Mouse (Mus musculus): ENCODE data around the gene Ctsll3. TPM values are rescaled to one million over a fixed set of nuclear protein-coding genes. Genes with fewer than 3 reads are reported as not detected.

Ctsll3 gene
- polyA plus RNA-seq, 1 experiment from 2014 or later = not detected

DNA sequence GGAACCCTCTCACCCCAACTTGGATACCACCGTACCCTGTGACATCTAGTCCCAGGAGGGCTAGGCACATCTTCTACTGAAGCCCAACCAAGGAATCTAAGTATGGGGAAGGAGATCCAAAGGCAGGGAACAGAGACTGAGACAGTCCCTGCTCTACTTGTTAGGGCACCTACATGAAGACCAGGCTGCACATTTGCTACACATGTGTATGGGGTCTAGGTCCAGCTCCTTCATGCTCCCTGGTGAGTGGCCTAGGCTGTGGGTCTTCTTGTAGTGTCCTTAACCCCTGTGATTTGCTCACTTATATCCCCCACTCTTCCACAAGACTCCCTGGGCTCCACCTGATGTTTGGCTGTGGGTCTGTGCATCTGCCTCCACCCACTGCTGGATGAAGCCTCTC lies 13.2 kb downstream of the Ctsll3 start:
- H3K4me3 ChIP-seq = no peak overlapping the region
- no peaks in the 10 kb centered on the region for H3K4me1 ChIP-seq (replicated peaks)
- no peak overlapping the region for H3K9ac ChIP-seq
- H3K27ac ChIP-seq = no peak overlapping the region
- no peaks in the 10 kb centered on the region for H3K9me3 ChIP-seq (replicated peaks)
- H3K36me3 ChIP-seq = no peaks in the 10 kb centered on the region
- no peaks in the 10 kb centered on the region for H3K27me3 ChIP-seq
- no peak for ATAC-seq (replicated peaks; ENCODE audit: insufficient number of reproducible peaks, insufficient read depth, low FRiP score, low read depth)
- 40% methylated on average over 1 of the region's 1 CpGs for WGBS
- no peak overlapping the region for H3K4me2 ChIP-seq

DNA sequence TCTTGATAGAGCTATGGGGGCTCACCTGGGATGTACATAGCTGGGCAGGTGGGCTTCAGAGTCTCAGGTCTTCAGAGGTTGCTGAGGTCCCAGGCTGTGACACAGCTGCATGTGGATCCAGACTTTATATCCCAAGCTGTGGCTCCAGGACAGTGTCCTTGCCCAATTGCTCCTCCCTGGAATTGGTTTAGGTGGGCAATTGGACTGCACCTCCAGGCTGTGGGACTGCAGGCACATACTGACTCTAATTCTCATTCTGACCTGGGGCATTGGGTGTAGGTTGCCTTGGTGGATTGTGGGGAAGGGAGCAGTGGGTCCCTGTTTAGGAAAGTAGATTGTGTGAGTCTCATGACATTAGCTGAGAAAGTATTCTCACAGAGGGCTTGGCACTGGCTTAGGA lies 16.4 kb downstream of the Ctsll3 start, which contains the start of gene BC051665:
TSS of gene BC051665 (minus strand) at position 101 of the 400 bp plus-strand sequence.
- no peaks in the 10 kb centered on the region for H3K36me3 ChIP-seq
- H3K27me3 ChIP-seq = no peaks in the 10 kb centered on the region
- H3K9me3 ChIP-seq (replicated peaks) = no peaks in the 10 kb centered on the region
- no peak within 1 kb of the TSS for H3K27ac ChIP-seq
- no peak within 1 kb of the TSS for H3K4me3 ChIP-seq
- no peak within 1 kb of the TSS for H3K9ac ChIP-seq
- no peak within 1 kb of the TSS for H3K4me2 ChIP-seq
- no peak for ATAC-seq (replicated peaks; ENCODE audit: insufficient number of reproducible peaks, insufficient read depth, low FRiP score, low read depth)
- H3K4me1 ChIP-seq (replicated peaks) = no peaks in the 10 kb centered on the region

DNA sequence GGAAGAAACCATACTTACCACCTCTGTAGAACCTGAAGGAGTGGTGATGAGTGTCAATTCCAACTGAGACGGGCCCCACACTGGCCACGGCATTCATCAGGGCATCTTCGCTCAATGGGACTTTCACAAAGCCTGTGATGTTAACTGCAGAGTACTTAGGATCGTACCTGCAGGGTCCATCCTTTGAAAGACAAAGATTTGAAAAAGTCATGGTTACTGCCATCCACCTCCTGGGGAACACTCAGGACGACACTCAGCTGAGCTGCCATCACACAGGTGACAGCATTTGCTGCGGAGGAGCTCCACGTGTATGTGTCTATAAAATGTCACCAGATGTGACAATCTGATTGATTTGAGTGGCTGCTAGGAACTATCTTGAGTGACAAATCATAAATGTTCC lies 19.3 kb downstream of the Ctsll3 start:
- no peak overlapping the region for H3K4me2 ChIP-seq
- H3K27me3 ChIP-seq = no peaks in the 10 kb centered on the region
- no peak for ATAC-seq (replicated peaks; ENCODE audit: insufficient number of reproducible peaks, insufficient read depth, low FRiP score, low read depth)
- H3K4me1 ChIP-seq (replicated peaks) = no peaks in the 10 kb centered on the region
- H3K36me3 ChIP-seq = no peaks in the 10 kb centered on the region
- H3K4me3 ChIP-seq = no peak overlapping the region
- WGBS = 80% methylated on average over 7 of the region's 7 CpGs
- no peaks in the 10 kb centered on the region for H3K9me3 ChIP-seq (replicated peaks)
- H3K9ac ChIP-seq = no peak overlapping the region
- no peak overlapping the region for H3K27ac ChIP-seq

DNA sequence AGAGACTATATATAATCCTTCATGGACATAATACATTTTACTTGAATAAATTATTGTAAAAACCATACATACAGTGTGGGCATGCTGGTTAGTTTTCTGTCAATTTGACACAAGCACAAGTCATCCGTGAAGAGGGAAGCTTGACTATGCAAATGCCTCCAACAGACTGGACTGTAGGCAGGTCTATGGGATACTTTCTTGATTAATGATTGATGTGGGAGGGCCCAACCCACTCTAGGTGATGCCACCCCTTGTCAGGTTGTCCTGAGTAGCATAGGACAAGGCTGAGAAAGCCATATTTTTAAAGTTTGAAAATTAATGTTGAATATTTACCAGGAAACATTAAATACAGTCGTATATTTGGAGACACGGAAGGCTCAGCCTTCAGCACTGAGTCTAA lies 22.1 kb downstream of the Ctsll3 start:
- no peak overlapping the region for H3K4me3 ChIP-seq
- no peak overlapping the region for H3K27ac ChIP-seq
- H3K4me1 ChIP-seq (replicated peaks) = no peaks in the 10 kb centered on the region
- no peaks in the 10 kb centered on the region for H3K36me3 ChIP-seq
- H3K4me2 ChIP-seq = no peak overlapping the region
- H3K27me3 ChIP-seq = no peaks in the 10 kb centered on the region
- no peaks in the 10 kb centered on the region for H3K9me3 ChIP-seq (replicated peaks)
- ATAC-seq (replicated peaks; ENCODE audit: insufficient number of reproducible peaks, insufficient read depth, low FRiP score, low read depth) = no peak
- 80% methylated on average over 3 of the region's 3 CpGs for WGBS
- no peak overlapping the region for H3K9ac ChIP-seq

DNA sequence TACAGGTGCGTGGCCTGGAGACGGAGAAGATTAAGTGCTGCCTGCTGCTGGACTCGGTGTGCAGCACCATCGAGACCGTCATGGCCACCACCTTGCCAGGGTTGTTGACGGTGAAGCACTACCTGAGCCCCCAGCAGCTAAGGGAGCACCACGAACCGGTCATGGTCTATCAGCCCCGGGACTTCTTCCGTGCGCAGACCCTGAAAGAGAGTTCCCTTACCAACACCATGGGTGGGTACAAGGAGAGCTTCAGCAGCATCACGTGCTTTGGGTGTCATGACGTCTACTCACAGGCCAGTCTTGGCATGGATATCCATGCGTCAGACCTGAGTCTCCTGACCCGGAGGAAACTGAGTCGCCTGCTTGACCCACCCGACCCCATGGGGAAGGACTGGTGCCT lies 41.5 kb downstream of the Ctsll3 start:
- H3K9me3 ChIP-seq (replicated peaks) = no peaks in the 10 kb centered on the region
- H3K36me3 ChIP-seq = peaks cover 12% of the 10 kb centered on the region
- H3K9ac ChIP-seq = no peak overlapping the region
- 91% methylated on average over 17 of the region's 17 CpGs for WGBS
- no peak overlapping the region for H3K27ac ChIP-seq
- no peaks in the 10 kb centered on the region for H3K27me3 ChIP-seq
- no peak overlapping the region for H3K4me2 ChIP-seq
- no peak overlapping the region for H3K4me3 ChIP-seq
- no peak for ATAC-seq (replicated peaks; ENCODE audit: insufficient number of reproducible peaks, insufficient read depth, low FRiP score, low read depth)
- H3K4me1 ChIP-seq (replicated peaks) = no peaks in the 10 kb centered on the region

DNA sequence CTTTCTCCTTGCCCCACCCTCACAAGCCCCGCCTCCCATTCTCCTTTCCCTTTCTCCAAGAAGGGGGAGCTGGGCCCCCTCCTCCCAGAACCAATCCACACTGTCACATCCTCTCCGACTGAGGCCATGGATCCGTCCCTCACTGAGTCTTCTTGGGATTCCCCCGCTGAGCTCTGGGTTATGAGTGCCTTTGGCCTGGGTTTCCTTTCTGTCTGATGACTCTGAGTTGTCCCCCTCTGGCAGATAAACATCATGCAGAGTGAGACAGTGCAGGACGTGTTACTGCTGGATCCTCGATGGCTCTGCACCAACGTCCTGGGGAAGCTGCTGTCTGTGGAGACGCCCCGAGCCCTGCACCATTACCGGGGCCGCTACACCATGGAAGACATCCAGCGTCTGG lies 42.3 kb downstream of the Ctsll3 start:
- no peaks in the 10 kb centered on the region for H3K9me3 ChIP-seq (replicated peaks)
- H3K27ac ChIP-seq = no peak overlapping the region
- no peak for ATAC-seq (replicated peaks; ENCODE audit: insufficient number of reproducible peaks, insufficient read depth, low FRiP score, low read depth)
- H3K36me3 ChIP-seq = peaks cover 12% of the 10 kb centered on the region
- no peak overlapping the region for H3K4me2 ChIP-seq
- no peak overlapping the region for H3K9ac ChIP-seq
- no peaks in the 10 kb centered on the region for H3K27me3 ChIP-seq
- H3K4me1 ChIP-seq (replicated peaks) = no peaks in the 10 kb centered on the region
- no peak overlapping the region for H3K4me3 ChIP-seq
- WGBS = 87% methylated on average over 12 of the region's 12 CpGs

DNA sequence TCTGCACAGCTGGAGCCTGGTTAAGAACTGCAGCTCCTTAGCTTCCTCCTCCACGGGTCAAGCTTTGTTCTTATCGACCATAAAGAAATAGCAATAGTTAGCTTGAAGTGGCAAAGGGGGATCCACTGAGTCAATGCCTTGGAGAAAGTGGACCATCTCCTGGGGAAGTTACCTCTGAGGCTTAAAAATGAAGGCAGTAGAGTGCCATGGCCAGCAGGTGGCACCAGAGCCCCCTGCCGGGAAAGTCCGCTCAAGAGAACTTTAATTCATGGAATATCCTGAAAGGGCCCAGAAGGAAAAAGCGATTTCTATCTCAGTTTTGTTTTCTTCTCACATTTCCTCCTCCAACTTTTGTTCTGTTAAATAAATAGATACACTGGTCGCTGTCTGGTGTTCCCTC lies 43.5 kb downstream of the Ctsll3 start:
- WGBS = 32% methylated on average over 6 of the region's 6 CpGs
- Histone ChIP-seq H3K36me3 (peaks cover 12% of the 10 kb centered on the region), H3K4me1 (replicated peaks) (no peaks in the 10 kb centered on the region), H3K9ac (no peak overlapping the region), H3K27me3 (no peaks in the 10 kb centered on the region), H3K9me3 (replicated peaks) (no peaks in the 10 kb centered on the region), H3K27ac (no peak overlapping the region), H3K4me2 (no peak overlapping the region), H3K4me3 (no peak overlapping the region)
- no peak for ATAC-seq (replicated peaks; ENCODE audit: insufficient number of reproducible peaks, insufficient read depth, low FRiP score, low read depth)

DNA sequence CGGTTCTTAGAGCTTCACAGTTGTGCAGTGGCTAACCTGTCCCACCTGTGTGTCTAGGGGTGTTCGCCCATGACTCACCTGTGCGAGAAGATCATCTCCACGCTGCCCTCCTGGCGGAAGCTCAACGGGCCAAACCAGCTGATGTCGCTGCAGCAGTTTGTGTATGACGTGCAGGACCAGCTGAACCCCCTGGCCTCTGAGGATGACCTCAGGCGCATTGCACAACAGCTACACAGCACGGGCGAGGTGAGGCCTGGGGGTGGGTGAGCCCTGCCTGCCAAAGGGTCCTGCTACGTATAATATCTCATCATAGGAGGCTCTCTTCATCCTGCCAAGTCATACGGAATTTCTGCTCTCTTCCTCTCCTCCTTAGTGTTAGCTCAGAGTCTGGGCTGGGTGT lies 45.4 kb downstream of the Ctsll3 start:
- no peaks in the 10 kb centered on the region for H3K9me3 ChIP-seq (replicated peaks)
- 86% methylated on average over 13 of the region's 13 CpGs for WGBS
- ATAC-seq (replicated peaks; ENCODE audit: insufficient number of reproducible peaks, insufficient read depth, low FRiP score, low read depth) = no peak
- H3K4me2 ChIP-seq = no peak overlapping the region
- H3K4me1 ChIP-seq (replicated peaks) = no peaks in the 10 kb centered on the region
- H3K4me3 ChIP-seq = no peak overlapping the region
- no peaks in the 10 kb centered on the region for H3K27me3 ChIP-seq
- H3K36me3 ChIP-seq = peaks cover 10% of the 10 kb centered on the region
- H3K9ac ChIP-seq = no peak overlapping the region
- no peak overlapping the region for H3K27ac ChIP-seq

DNA sequence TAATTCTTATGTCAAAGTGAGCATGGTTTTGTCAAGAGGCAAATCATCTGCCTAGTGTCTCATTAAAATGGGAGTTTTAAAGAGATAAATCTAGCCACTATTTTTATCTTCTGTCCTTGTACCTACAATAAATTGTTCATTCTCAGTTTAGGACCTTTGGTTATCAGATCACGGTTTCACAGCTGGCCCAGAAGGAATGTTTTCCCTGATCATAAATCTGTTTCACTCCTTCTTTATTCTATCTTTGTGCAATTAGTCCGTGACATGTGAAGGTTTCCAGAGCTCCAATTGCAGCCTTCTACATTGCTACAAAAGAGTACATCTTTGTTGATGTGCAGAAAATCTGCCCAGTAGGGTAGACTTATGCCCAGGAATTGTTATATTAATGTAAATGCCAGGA lies 47.4 kb downstream of the Ctsll3 start:
- no peaks in the 10 kb centered on the region for H3K4me1 ChIP-seq (replicated peaks)
- ATAC-seq (replicated peaks; ENCODE audit: insufficient number of reproducible peaks, insufficient read depth, low FRiP score, low read depth) = no peak
- H3K4me2 ChIP-seq = no peak overlapping the region
- H3K27ac ChIP-seq = no peak overlapping the region
- no peaks in the 10 kb centered on the region for H3K9me3 ChIP-seq (replicated peaks)
- 58% methylated on average over 2 of the region's 2 CpGs for WGBS
- 0 out of 2 replicates have a peak, but pooled peaks cover 5% of the 10 kb centered on the region for H3K36me3 ChIP-seq
- no peak overlapping the region for H3K9ac ChIP-seq
- H3K27me3 ChIP-seq = no peaks in the 10 kb centered on the region
- no peak overlapping the region for H3K4me3 ChIP-seq

DNA sequence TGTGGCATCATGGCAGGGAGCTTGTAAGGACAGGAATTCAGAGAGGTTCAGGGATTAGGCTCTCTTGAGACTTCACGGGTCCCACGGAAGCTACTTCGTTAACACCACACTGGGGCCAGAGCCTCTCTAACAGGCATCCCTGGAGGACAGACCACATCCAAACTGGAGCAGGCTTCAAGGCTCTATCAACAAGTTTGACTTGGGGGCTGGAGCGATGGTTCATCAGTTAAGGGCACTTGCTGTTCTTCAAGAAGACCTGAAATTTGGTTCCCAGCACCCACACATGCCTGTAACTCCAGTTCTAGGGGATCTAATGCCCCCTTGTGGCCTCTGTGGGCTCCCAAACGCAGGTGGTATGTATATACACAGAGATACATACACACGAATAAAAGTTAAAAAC lies 49.4 kb downstream of the Ctsll3 start:
- WGBS = 88% methylated on average over 6 of the region's 6 CpGs
- Histone ChIP-seq H3K9me3 (replicated peaks) (no peaks in the 10 kb centered on the region), H3K4me2 (no peak overlapping the region), H3K27ac (no peak overlapping the region), H3K36me3 (0 out of 2 replicates have a peak, but pooled peaks cover 10% of the 10 kb centered on the region), H3K4me3 (no peak overlapping the region), H3K4me1 (replicated peaks) (no peaks in the 10 kb centered on the region), H3K27me3 (no peaks in the 10 kb centered on the region), H3K9ac (no peak overlapping the region)
- no peak for ATAC-seq (replicated peaks; ENCODE audit: insufficient number of reproducible peaks, insufficient read depth, low FRiP score, low read depth)

DNA sequence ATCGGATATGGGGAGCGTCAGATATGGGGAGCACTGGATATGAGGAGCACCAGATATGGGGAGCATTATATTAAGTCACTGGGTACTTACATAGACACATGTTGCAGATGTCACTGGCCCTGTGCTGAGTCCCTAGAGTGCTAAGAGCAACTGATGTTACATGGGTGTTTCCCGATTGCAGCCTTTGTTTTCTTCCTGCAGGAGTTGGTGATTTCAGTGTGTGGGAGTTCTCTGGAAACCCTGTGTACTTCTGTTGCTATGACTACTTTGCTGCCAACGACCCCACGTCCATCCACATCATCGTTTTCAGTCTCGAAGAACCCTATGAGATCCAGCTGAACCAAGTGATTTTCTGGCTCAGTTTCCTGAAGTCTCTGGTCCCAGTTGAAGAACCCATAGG lies 51.7 kb downstream of the Ctsll3 start:
- 83% methylated on average over 7 of the region's 7 CpGs for WGBS
- no peaks in the 10 kb centered on the region for H3K4me1 ChIP-seq (replicated peaks)
- H3K9ac ChIP-seq = no peak overlapping the region
- H3K36me3 ChIP-seq = 0 out of 2 replicates have a peak, but pooled peaks cover 10% of the 10 kb centered on the region
- no peak overlapping the region for H3K4me2 ChIP-seq
- no peak overlapping the region for H3K4me3 ChIP-seq
- no peaks in the 10 kb centered on the region for H3K9me3 ChIP-seq (replicated peaks)
- H3K27ac ChIP-seq = no peak overlapping the region
- no peaks in the 10 kb centered on the region for H3K27me3 ChIP-seq
- no peak for ATAC-seq (replicated peaks; ENCODE audit: insufficient number of reproducible peaks, insufficient read depth, low FRiP score, low read depth)

DNA sequence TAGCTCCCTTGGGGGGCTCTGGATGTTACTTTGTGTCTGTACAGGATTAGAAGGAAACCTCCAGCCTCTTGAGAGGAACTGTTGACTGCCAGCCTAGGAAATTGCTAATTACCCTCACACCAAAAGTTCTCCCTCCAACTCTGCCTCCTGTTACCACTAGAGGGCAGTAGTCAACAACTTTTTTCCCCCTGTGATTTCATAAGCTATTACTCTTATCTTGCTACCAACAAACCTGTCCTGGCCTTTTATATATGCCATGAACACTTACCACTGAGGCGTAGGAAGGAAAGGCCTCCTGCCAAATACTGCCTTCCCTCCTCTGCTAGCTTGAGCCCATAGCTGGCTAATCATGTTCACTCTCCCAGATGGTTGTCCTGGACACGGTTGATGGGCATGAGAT lies 54.1 kb downstream of the Ctsll3 start:
- no peak; the same call in 1 of the 2 replicates for ATAC-seq (replicated peaks; ENCODE audit: insufficient number of reproducible peaks, insufficient read depth, low FRiP score, low read depth)
- Histone ChIP-seq H3K36me3 (0 out of 2 replicates have a peak, but pooled peaks cover 10% of the 10 kb centered on the region), H3K27me3 (no peaks in the 10 kb centered on the region), H3K4me2 (no peak overlapping the region), H3K4me1 (replicated peaks) (peaks cover 5% of the 10 kb centered on the region), H3K9me3 (replicated peaks) (no peaks in the 10 kb centered on the region), H3K27ac (no peak overlapping the region), H3K9ac (no peak overlapping the region), H3K4me3 (no peak overlapping the region)
- 88% methylated on average over 2 of the region's 2 CpGs for WGBS

Measured in heart, embryonic 15.5 days (tissue).